Mouse (Mus musculus): ENCODE results near the gene Ildr2.

The Ildr2 gene

DNA sequence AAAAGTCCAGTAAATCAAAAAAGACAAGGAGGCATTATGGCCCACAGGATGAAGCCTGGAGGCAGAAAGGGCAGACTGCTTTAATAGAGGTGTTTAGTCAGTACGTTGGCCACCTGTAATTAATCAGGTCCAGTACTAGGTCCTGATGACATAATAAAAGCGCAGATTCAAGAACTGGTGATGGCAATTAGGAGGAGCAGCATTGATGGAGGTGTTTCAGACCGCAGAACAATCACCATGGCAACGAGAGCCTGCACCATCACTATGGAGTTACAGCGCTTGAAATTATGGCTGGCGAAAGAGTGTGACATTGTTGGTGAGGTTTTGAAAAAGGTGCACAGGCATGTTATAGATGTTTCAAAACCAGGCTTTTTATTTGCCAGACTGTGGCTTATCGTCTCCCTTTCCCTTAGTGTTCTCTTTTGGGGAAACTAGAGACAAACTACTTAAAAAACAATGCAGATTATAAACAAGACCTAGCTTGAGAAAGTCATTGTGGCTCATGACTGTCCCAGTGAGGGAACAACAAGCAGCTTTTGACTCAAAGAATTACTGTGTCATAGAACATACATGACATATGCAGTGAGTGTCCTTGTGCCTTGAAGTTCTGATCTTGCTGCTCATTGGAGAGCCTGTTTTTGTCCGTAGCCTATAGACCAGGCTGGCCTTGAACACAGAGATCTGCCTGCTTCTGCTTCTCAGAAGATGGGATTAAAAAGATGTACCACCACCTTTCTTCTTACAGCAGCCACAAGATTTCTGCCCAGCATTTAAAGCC lies 90.5 kb downstream of the Ildr2 start:
- no peak for DNase-seq

GRCm38 (mm10) chr1:166345602-166346001 lies 91.7 kb downstream of the Ildr2 start:
- DNase-seq = no peak

DNA sequence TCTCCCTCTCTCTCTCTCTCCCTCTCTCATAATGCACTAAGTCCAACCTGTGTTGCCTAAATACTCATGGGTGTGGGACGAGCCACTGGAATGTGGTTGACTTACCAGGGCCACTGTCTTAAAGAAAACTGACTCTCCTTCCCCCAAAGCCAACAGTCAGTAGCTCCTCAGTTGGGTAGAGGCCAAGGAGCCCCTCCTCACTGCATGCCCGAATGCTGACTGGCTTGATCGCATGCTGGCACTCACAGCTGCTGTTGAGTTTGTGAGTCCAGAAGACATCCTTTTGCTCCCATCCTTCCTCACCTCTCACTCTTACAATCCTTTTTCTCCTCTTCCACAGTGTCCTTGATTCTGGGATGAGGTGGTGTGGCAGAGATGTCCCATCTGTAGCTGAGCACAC lies 93.0 kb downstream of the Ildr2 start:
- DNase-seq = no peak

DNA sequence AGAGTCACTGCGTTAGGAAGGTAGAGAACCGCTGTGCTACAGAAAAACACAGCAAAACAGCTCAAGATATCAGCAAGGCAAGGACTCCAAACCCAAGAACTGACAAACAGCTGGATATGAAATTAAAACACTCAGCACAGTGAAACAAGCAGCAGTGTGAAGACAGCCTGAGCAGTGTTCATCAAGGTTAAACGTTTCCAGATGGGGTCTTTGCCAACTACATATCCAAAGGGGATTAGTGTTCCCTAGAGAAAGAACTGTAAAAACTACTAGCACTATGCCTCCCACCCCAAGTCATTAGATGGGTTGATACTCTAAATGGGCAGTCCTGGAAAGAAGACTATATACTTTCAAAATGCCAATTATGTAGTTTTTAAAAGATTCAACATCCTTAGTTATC lies 95.4 kb downstream of the Ildr2 start:
- DNase-seq = no peak

- DNase-seq = no peak
These were observed 95.8 kb downstream of the Ildr2 start for GRCm38 (mm10) chr1:166349751-166350150.

GRCm38 (mm10) chr1:166360157-166360855 lies 106.4 kb downstream of the Ildr2 start:
- DNase-seq = peak; percentile 98

DNA sequence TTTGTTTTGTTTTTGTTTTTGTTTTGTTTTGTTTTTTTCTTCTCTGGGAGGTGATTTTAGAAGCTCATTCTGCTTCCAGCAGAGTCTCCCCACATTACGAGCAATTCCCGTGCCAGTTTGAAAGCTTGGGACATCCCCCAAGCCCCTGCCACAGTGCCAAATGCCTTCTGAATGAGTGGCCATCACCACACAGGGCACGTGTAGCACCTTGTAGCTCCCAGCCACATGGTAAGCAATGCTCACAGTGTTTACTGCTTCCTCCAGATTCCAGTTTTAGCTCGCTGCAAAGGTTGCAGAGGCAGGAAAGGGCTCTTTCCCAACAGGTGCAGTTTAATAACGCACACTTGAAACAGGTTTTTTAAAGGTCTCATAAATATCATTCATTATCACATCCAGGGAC lies 107.0 kb downstream of the Ildr2 start:
- DNase-seq = no peak

DNA sequence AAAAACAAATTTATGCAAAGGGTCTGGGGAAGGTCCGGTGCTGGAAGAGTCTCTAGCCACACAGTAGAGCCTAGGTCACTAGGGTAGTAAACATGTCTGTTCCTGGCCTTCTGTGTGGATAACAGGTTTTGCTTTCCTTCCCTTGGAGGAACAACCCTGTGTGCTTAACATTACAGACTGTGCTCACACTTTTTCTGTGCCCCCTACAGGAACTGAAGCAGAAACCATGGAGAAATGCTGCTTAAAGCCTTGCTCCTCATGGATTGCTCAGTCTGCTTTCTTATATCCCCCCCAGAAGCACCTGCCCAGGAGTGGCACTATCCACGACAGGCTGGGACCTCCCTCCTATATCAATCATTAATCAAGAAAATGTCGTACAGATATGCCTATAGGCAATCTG lies 107.9 kb downstream of the Ildr2 start:
- DNase-seq = no peak

DNA sequence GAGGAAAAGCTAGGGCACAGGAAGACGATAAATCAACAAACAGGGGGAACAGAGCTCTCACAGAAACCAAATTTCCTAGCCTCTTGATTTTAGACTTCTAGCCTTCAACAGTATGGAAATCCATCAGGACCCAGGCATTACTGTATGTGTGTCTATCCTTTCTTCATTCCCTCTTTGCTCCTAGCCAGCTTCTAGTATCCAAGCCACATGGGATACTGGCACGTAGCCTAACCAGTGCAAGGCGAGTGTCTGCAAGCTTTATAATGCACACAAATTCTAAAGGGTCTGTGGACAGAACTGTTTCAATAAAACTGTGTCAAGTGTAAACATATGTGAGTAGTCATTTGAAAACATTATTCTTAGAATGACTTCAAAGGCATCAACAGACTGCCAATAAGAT lies 108.7 kb downstream of the Ildr2 start:
- DNase-seq = no peak

DNA sequence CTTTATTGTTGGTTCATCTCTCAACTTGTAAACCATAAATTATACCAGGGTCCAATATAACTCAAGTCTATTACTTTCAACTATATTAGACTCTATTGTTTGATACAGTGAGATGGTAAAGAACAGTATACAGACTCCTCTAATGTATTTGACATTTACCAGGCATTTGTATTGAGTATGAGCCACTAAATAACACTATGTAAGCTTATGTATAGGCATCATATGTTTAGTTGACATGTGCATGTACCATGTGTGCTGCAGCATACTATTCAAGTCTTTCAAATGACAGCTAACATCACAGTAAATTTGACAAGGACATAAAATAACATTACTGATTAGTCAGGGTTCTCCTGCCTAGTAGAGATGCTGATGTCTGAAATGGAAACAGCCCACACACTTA lies 109.2 kb downstream of the Ildr2 start:
- DNase-seq = no peak

Measured in right cerebral cortex, postnatal 4 days (tissue).